Mouse (Mus musculus): ENCODE measurements around the gene Usp48. TPM values are rescaled to one million over a fixed set of nuclear protein-coding genes. Genes with fewer than 3 reads are reported as not detected.

The Usp48 gene
- total and polyA plus RNA-seq, 3 experiments, result 27.1 to 99.6 TPM; not detected in 1

DNA sequence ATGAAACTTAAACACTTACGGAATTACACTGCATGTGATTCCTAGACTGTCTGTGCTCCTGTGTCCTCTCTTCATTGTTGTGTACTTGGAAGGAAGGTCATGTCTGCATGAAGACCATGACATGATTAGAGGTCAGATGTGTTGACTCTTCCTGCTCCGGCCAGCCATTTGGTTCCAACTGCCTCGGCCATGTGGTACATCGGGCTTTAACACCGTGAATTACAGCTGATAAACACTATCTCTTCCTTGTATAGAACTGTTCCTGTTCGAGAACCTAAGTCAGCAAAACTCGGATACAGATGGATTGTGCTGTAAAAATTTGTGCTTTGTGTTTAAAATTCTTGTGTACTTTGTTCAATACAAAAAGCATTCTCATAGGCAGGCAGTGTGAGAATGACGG, 29.3 kb downstream of the Usp48 start:
- DNase-seq (ENCODE audit: low read depth, low spot score), result no peak

DNA sequence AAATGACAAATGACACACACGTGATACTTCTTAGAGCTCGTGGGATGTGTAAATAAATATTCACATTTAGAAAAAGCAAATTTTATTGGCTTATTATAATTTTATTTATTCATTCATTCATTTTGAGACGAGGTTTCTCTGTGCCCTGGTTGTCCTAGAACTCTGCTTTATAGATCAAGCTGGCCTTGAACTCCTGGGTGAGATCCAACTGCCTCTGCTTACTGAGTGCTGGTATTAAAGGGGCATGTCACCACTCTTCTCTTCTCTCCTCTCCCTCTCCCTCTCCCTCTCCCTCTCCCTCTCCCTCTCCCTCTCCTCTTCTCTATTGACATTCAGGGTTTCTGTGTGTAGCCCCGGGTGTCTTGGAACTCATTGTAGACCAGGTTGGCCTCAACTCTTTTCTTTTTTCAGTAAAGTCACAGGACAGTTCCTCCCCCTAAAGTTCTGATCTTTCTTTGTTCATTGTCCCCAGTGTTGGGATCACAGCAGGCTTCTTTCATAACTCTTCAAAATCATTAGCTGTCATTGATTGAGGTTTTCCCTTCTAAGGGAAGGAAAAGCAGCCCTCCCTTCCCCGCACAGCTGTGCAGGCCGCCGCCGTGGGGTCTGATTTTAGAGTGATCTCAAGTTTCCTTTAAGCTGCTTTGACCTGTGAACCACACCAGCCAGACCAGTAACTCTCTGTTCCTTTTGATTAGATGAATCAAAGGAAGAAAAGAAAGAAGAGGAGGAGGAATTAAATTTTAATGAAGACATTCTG, 34.1 kb downstream of the Usp48 start:
- Histone ChIP-seq H3K79me2 (ENCODE audit: control insufficient read depth, insufficient read depth, low read length, poor library complexity) (no peaks in the 10 kb centered on the region), H3K27ac (ENCODE audit: control insufficient read depth, low read depth, low read length) (no peak overlapping the region), H3K9me3 (replicated peaks; ENCODE audit: insufficient read depth, low read length) (no peaks in the 10 kb centered on the region), H3K4me1 (ENCODE audit: control insufficient read depth in 1 of 2, insufficient read depth in 2 of 2, low read length in 2 of 2) (no peaks in the 10 kb centered on the region), H3K4me3 (ENCODE audit: control insufficient read depth in 1 of 2, insufficient read depth in 1 of 2, low read depth in 2 of 2, low read length in 2 of 2) (no peak overlapping the region), H3K36me3 (ENCODE audit: control insufficient read depth in 1 of 2, insufficient read depth in 2 of 2, low read length in 2 of 2) (peaks cover 2 to 20% of the 10 kb centered on the region in 2 experiments; a peak in 2 of 4 replicates), H3K27me3 (ENCODE audit: control insufficient read depth in 1 of 2, insufficient read depth in 2 of 2, low read length in 2 of 2) (no peaks in the 10 kb centered on the region), H3K9ac (ENCODE audit: control insufficient read depth, low read depth, low read length, poor library complexity, severe bottlenecking) (no peak overlapping the region)
- no peak for DNase-seq (ENCODE audit: low read depth, low spot score)
- no peak for TF ChIP-seq MXI1 (IDR thresholded peaks at IDR 0.05; ENCODE audit: low read depth, low read length)
- no peak for TF ChIP-seq GABPA (IDR thresholded peaks at IDR 0.05; ENCODE audit: low read depth, low read length)
- TF ChIP-seq NELFE (IDR thresholded peaks at IDR 0.05; ENCODE audit: low read depth, low read length), result no peak
- no peak for TF ChIP-seq MAZ (IDR thresholded peaks at IDR 0.05; ENCODE audit: low read depth, low read length)
- no peak for TF ChIP-seq CHD2 (IDR thresholded peaks at IDR 0.05; ENCODE audit: low read length)

More for the DNA sequence above, 29.3 kb downstream of the Usp48 start:
- Histone ChIP-seq H3K79me2 (ENCODE audit: control insufficient read depth, insufficient read depth, low read length, poor library complexity) (no peaks in the 10 kb centered on the region), H3K27me3 (ENCODE audit: control insufficient read depth in 1 of 2, insufficient read depth in 2 of 2, low read length in 2 of 2) (no peaks in the 10 kb centered on the region), H3K9me3 (replicated peaks; ENCODE audit: insufficient read depth, low read length) (no peaks in the 10 kb centered on the region), H3K36me3 (ENCODE audit: control insufficient read depth in 1 of 2, insufficient read depth in 2 of 2, low read length in 2 of 2) (peaks cover 0 to 24% of the 10 kb centered on the region in 2 experiments; a peak in 2 of 4 replicates), H3K9ac (ENCODE audit: control insufficient read depth, low read depth, low read length, poor library complexity, severe bottlenecking) (no peak overlapping the region), H3K4me3 (ENCODE audit: control insufficient read depth in 1 of 2, insufficient read depth in 1 of 2, low read depth in 2 of 2, low read length in 2 of 2) (no peak overlapping the region), H3K4me1 (ENCODE audit: control insufficient read depth in 1 of 2, insufficient read depth in 2 of 2, low read length in 2 of 2) (no peaks in the 10 kb centered on the region), H3K27ac (ENCODE audit: control insufficient read depth, low read depth, low read length) (no peak overlapping the region)
- TF ChIP-seq POLR2AphosphoS2 (IDR thresholded peaks at IDR 0.05; ENCODE audit: low read length), result no peak
- TF ChIP-seq ZMIZ1 (IDR thresholded peaks at IDR 0.05; ENCODE audit: low read depth, low read length), result no peak
- TF ChIP-seq GATA1 (IDR thresholded peaks at IDR 0.05; ENCODE audit: low read depth, low read length), result no peak
- no peak for TF ChIP-seq ZC3H11A (IDR thresholded peaks at IDR 0.05; ENCODE audit: low read depth, low read length)
- no peak for TF ChIP-seq TBP (IDR thresholded peaks at IDR 0.05; ENCODE audit: low read depth, low read length)
- TF ChIP-seq TCF12 (IDR thresholded peaks at IDR 0.05; ENCODE audit: low read depth, low read length), result no peak
- no peak for TF ChIP-seq EP300 (IDR thresholded peaks at IDR 0.05; ENCODE audit: low read depth in 1 of 2, low read length in 2 of 2)
- no peak for TF ChIP-seq USF2 (IDR thresholded peaks at IDR 0.05; ENCODE audit: borderline replicate concordance in 1 of 2, insufficient read depth in 1 of 2, low read depth in 1 of 2, low read length in 2 of 2)
- TF ChIP-seq MAFK (IDR thresholded peaks at IDR 0.05; ENCODE audit: borderline replicate concordance, low read depth, low read length), result no peak
- no peak for TF ChIP-seq SMC3 (IDR thresholded peaks at IDR 0.05; ENCODE audit: low read depth, low read length)
- TF ChIP-seq CHD2 (IDR thresholded peaks at IDR 0.05; ENCODE audit: low read length), result no peak
- no peak for TF ChIP-seq E2F4 (IDR thresholded peaks at IDR 0.05; ENCODE audit: borderline replicate concordance, low read depth, low read length)
- TF ChIP-seq GABPA (IDR thresholded peaks at IDR 0.05; ENCODE audit: low read depth, low read length), result no peak
- no peak for TF ChIP-seq RAD21 (IDR thresholded peaks at IDR 0.05; ENCODE audit: low read depth, low read length)
- TF ChIP-seq TAL1 (IDR thresholded peaks at IDR 0.05; ENCODE audit: low read length), result no peak
- TF ChIP-seq MEF2A (IDR thresholded peaks at IDR 0.05; ENCODE audit: extremely low read depth, insufficient replicate concordance, low read depth, low read length, poor library complexity, severe bottlenecking), result no peak
- TF ChIP-seq USF1 (IDR thresholded peaks at IDR 0.05; ENCODE audit: low read depth, low read length), result no peak
- no peak for TF ChIP-seq CHD1 (IDR thresholded peaks at IDR 0.05; ENCODE audit: low read depth, low read length)

Data from MEL (cell line).